Mouse (Mus musculus) CH12.LX (cell line): ENCODE measurements around the gene Hk1.

Source experiments
- CTCF ChIP-seq, 2 experiments: IDR thresholded peaks in 1 of 2; conservative IDR thresholded peaks in 1 of 2; 2 replicates each; pipeline ENCODE4 v1.5.1; 2011 to 2012; ENCODE audit warnings: low read depth in 2 of 2, low read length in 2 of 2, improper control_type of control experiment in 1 of 2, inconsistent platforms in 1 of 2, mild to moderate bottlenecking in 1 of 2, moderate library complexity in 1 of 2
- EP300 ChIP-seq: IDR thresholded peaks from 2 replicates; pipeline ENCODE4 v1.6.1; 2011; ENCODE audit warnings: low read length, improper control_type of control experiment
- POLR2A ChIP-seq: IDR thresholded peaks from 2 replicates; pipeline ENCODE4 v1.6.1; 2011; ENCODE audit warnings: low read depth, mild to moderate bottlenecking, improper control_type of control experiment, low read length
- RAD21 ChIP-seq: IDR thresholded peaks from 2 replicates; pipeline ENCODE4 v1.6.1; 2011; ENCODE audit warnings: low read depth, mild to moderate bottlenecking, low read length, improper control_type of control experiment, moderate library complexity
- TCF12 ChIP-seq: IDR thresholded peaks from 2 replicates; pipeline ENCODE4 v1.6.1; 2014; ENCODE audit warnings: low read depth, mild to moderate bottlenecking, inconsistent platforms, low read length, improper control_type of control experiment

- TF ChIP-seq EP300 (no peak), POLR2A (no peak), RAD21 (no peak), TCF12 (0 out of 2 replicates have a peak, but pooled peaks have one; percentile 26), CTCF (conservative IDR thresholded peaks at IDR 0.05 in 1 of 2, IDR thresholded peaks at IDR 0.05 in 1 of 2; ENCODE audit: low read depth in 2 of 2, low read length in 2 of 2) (no peak)
Measured at GRCm38 (mm10) chr10:62230708-62231394, 148.9 kb downstream of the Hk1 start, which contains the start of gene Tspan15.
